Mouse (Mus musculus): ENCODE data around the gene Fgfr2. TPM values are rescaled to one million over a fixed set of nuclear protein-coding genes. Genes with fewer than 3 reads are reported as not detected.

Fgfr2 gene
- polyA plus RNA-seq, 1 experiment = 0.17 TPM

DNA sequence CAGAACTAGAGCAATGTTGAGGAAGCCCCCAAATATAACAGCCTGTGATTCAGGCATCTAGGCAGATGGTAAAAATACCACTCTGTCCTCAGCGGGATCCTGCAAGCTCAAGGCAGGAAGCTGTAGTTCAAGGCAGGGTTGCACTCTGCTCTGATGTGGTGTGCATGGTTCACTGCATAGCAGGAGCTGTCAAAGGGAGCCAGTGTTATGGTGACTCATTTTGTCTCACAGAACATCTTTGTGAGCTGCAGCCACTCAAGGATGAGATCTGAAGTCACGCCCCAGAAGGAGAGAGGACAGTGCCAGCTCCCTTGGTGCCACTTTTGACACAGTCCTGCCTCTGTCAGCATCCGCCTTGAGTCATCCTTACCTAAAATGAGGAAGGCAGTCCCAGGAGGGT is 1185.5 kb downstream of the Fgfr2 start:
- H3K4me3 ChIP-seq = no peak overlapping the region
- H3K27me3 ChIP-seq (ENCODE audit: control insufficient read depth, insufficient read depth, insufficient read length) = no peaks in the 10 kb centered on the region
- H3ac ChIP-seq (ENCODE audit: control insufficient read depth, insufficient read length) = no peak overlapping the region
- TF ChIP-seq REST (IDR thresholded peaks at IDR 0.05; ENCODE audit: insufficient read depth, insufficient read length) = no peak
- no peak for TF ChIP-seq MYOG (IDR thresholded peaks at IDR 0.05; ENCODE audit: control insufficient read depth in 1 of 3, insufficient read depth in 1 of 3, insufficient read length in 2 of 3, low read depth in 2 of 3)
- TF ChIP-seq CEBPB (IDR thresholded peaks at IDR 0.05; ENCODE audit: insufficient read depth, poor library complexity, severe bottlenecking) = no peak
- TF ChIP-seq MAX (IDR thresholded peaks at IDR 0.05; ENCODE audit: low read depth) = no peak
- TF ChIP-seq USF1 (IDR thresholded peaks at IDR 0.05; ENCODE audit: low read depth) = no peak
- TF ChIP-seq TCF3 (IDR thresholded peaks at IDR 0.05; ENCODE audit: insufficient read length, low read depth) = no peak
- TF ChIP-seq MYOD1 (IDR thresholded peaks at IDR 0.05; ENCODE audit: control insufficient read depth in 1 of 3, insufficient read length in 2 of 3, low read depth in 2 of 3) = no peak
- TF ChIP-seq POLR2AphosphoS2 (IDR thresholded peaks at IDR 0.05; ENCODE audit: insufficient read length, low read depth) = no peak
- no peak for TF ChIP-seq POLR2A (IDR thresholded peaks at IDR 0.05; ENCODE audit: insufficient read length, low read depth)
- no peak for TF ChIP-seq SRF (IDR thresholded peaks at IDR 0.05; ENCODE audit: control insufficient read depth, insufficient read length, low read depth)
- TF ChIP-seq E2F4 (IDR thresholded peaks at IDR 0.05; ENCODE audit: insufficient read depth) = no peak
- TF ChIP-seq TCF12 (IDR thresholded peaks at IDR 0.05; ENCODE audit: insufficient read depth, poor library complexity, severe bottlenecking) = no peak
- H3K4me2 ChIP-seq (ENCODE audit: low read depth) = no peak overlapping the region
- H3K36me3 ChIP-seq (ENCODE audit: control insufficient read depth, insufficient read depth) = no peaks in the 10 kb centered on the region
- no peaks in the 10 kb centered on the region for H3K79me2 ChIP-seq (ENCODE audit: control insufficient read depth, insufficient read depth)

DNA sequence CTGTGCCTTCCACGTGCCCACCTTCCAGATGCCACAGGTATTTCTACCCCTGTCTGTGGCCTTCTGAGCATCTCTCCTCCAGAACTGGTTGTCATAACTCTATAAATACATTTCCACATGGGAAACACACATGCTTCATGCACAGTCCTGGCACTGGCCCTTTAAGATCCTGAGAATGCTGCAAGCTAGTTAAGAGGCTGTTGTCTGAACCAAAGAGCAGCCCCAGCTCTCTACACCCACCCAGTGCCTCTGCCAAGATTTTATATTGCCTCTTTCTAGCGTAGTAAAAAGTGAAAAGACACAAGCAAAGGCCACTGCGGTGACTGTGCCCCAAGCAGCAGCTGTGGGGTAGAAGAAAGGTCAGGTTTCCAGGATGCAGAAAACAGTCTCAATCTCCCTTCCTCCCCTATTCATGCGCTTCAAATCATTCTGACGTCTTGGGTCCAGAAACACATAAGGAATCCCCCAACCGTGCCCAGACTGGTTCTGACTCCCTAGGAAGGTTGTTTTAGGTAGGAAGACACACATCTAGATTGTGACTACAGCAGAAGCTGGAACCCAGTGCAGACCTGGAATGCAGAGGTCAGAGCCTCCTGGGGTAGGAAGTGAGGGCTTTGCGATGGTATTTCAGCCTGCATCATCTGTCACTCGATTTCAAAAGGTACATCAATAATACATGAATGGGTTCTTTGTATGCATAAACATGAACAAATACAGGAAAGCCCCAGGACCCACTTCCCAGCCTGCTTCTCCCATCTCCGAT is 1195.7 kb downstream of the Fgfr2 start:
- no peak overlapping the region for H3K4me3 ChIP-seq
- no peak overlapping the region for H3K4me2 ChIP-seq (ENCODE audit: low read depth)
- no peak for TF ChIP-seq TCF3 (IDR thresholded peaks at IDR 0.05; ENCODE audit: insufficient read length, low read depth)
- no peak for TF ChIP-seq USF1 (IDR thresholded peaks at IDR 0.05; ENCODE audit: low read depth)
- no peak for TF ChIP-seq REST (IDR thresholded peaks at IDR 0.05; ENCODE audit: insufficient read depth, insufficient read length)
- no peak for TF ChIP-seq CEBPB (IDR thresholded peaks at IDR 0.05; ENCODE audit: insufficient read depth, poor library complexity, severe bottlenecking)
- no peak for TF ChIP-seq MYOD1 (IDR thresholded peaks at IDR 0.05; ENCODE audit: control insufficient read depth in 1 of 3, insufficient read length in 2 of 3, low read depth in 2 of 3)
- no peak for TF ChIP-seq MAX (IDR thresholded peaks at IDR 0.05; ENCODE audit: low read depth)
- TF ChIP-seq MYOG (IDR thresholded peaks at IDR 0.05; ENCODE audit: control insufficient read depth in 1 of 3, insufficient read depth in 1 of 3, insufficient read length in 2 of 3, low read depth in 2 of 3) = no peak
- no peak for TF ChIP-seq TCF12 (IDR thresholded peaks at IDR 0.05; ENCODE audit: insufficient read depth, poor library complexity, severe bottlenecking)
- no peaks in the 10 kb centered on the region for H3K27me3 ChIP-seq (ENCODE audit: control insufficient read depth, insufficient read depth, insufficient read length)
- no peaks in the 10 kb centered on the region for H3K36me3 ChIP-seq (ENCODE audit: control insufficient read depth, insufficient read depth)
- H3ac ChIP-seq (ENCODE audit: control insufficient read depth, insufficient read length) = no peak overlapping the region
- H3K79me2 ChIP-seq (ENCODE audit: control insufficient read depth, insufficient read depth) = no peaks in the 10 kb centered on the region

DNA sequence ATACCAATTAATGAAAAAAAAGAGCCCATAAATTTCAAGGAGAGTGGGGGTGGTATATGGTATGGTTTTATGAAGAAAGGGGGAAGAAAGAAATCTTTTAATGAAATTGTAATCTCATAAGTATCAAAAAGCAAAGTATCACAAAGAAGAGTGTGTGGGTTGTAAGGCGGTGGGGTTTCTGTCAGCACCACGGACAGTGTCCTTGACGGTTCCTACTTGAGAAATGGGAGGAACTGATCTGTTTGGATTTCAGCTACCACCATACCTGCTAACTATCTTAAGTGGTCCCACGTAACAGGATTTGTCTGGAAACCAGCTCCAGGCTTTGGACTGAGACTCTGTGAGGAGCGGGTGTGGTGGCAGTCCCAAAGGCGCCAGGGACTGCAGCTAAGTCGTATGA is 1205.8 kb downstream of the Fgfr2 start:
- peak; percentile 68 for TF ChIP-seq REST (IDR thresholded peaks at IDR 0.05; ENCODE audit: insufficient read depth, insufficient read length)
- TF ChIP-seq MYOG (IDR thresholded peaks at IDR 0.05; ENCODE audit: control insufficient read depth in 1 of 3, insufficient read depth in 1 of 3, insufficient read length in 2 of 3, low read depth in 2 of 3) = no peak
- Histone ChIP-seq H3K27me3 (ENCODE audit: control insufficient read depth, insufficient read depth, insufficient read length) (no peaks in the 10 kb centered on the region), H3K36me3 (ENCODE audit: control insufficient read depth, insufficient read depth) (no peaks in the 10 kb centered on the region), H3ac (ENCODE audit: control insufficient read depth, insufficient read length) (no peak overlapping the region), H3K4me2 (ENCODE audit: low read depth) (no peak overlapping the region), H3K4me3 (no peak overlapping the region), H3K79me2 (ENCODE audit: control insufficient read depth, insufficient read depth) (no peaks in the 10 kb centered on the region)

DNA sequence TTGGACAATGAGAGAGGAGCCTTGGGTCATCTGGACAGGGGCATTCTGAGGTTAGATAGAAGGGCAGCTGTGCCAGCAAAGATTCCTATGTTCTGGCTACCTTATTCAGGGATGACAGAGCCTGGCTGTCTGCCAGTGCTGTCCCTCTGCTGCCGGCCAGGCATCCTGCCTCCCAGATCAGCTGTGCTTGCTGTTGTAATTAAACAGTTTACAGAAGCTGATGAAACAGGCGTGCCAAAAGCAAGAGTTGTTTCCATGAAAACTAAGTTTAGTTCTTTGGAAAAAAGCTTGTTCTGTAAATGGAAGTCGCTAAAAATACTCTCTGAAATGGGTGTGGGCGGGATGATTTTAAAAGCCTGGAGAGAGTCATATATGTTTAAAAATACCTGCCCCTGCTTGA is 1213.5 kb downstream of the Fgfr2 start:
- Histone ChIP-seq H3K36me3 (ENCODE audit: control insufficient read depth, insufficient read depth) (no peaks in the 10 kb centered on the region), H3K27me3 (ENCODE audit: control insufficient read depth, insufficient read depth, insufficient read length) (peaks cover under 1% of the 10 kb centered on the region), H3K4me2 (ENCODE audit: low read depth) (no peak overlapping the region), H3K4me3 (no peak overlapping the region), H3K79me2 (ENCODE audit: control insufficient read depth, insufficient read depth) (no peaks in the 10 kb centered on the region), H3ac (ENCODE audit: control insufficient read depth, insufficient read length) (no peak overlapping the region)
- TF ChIP-seq MYOG (IDR thresholded peaks at IDR 0.05; ENCODE audit: control insufficient read depth in 1 of 3, insufficient read depth in 1 of 3, insufficient read length in 2 of 3, low read depth in 2 of 3) = no peak

DNA sequence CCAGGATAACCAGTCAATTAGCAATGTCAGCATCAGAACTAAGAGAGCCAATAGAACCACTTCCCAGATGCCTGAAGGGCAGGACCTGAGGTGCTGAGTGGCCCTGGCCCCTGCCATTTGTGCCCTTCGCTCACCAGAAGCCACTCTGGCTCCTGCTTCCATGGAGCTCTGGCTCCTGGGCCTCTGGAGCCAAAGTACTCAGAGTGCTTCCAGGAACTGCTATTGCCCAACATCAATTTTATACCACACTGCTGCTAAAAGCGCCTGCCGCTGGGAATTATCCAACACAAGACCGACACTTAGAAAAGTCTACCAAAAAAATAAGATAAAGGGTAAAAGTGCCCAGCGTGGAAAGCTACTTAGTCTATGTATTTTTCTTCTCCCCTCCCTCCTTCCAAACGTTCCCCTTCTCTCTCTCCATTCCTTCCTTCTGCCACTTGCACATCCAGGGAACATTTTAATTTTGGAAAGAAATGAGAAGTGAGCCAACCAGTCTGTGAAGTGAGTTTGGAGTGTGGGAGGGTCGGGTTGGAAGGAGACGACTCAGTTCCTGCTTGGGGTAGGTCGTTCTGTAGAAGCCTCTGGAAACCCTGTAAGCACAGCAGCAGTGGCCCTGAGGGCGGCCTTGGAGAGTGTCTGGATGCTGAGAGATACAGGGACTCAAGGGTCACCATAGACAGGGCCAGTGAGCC is 1216.5 kb downstream of the Fgfr2 start:
- TF ChIP-seq MYOG (IDR thresholded peaks at IDR 0.05; ENCODE audit: control insufficient read depth in 1 of 3, insufficient read depth in 1 of 3, insufficient read length in 2 of 3, low read depth in 2 of 3) (no peak), POLR2A (IDR thresholded peaks at IDR 0.05; ENCODE audit: insufficient read length, low read depth) (no peak), E2F4 (IDR thresholded peaks at IDR 0.05; ENCODE audit: insufficient read depth) (no peak), MAX (IDR thresholded peaks at IDR 0.05; ENCODE audit: low read depth) (no peak), TCF3 (IDR thresholded peaks at IDR 0.05; ENCODE audit: insufficient read length, low read depth) (no peak), CEBPB (IDR thresholded peaks at IDR 0.05; ENCODE audit: insufficient read depth, poor library complexity, severe bottlenecking) (no peak), TCF12 (IDR thresholded peaks at IDR 0.05; ENCODE audit: insufficient read depth, poor library complexity, severe bottlenecking) (no peak), MYOD1 (IDR thresholded peaks at IDR 0.05; ENCODE audit: control insufficient read depth in 1 of 3, insufficient read length in 2 of 3, low read depth in 2 of 3) (no peak), SRF (IDR thresholded peaks at IDR 0.05; ENCODE audit: control insufficient read depth, insufficient read length, low read depth) (no peak), USF1 (IDR thresholded peaks at IDR 0.05; ENCODE audit: low read depth) (no peak), REST (IDR thresholded peaks at IDR 0.05; ENCODE audit: insufficient read depth, insufficient read length) (no peak), POLR2AphosphoS2 (IDR thresholded peaks at IDR 0.05; ENCODE audit: insufficient read length, low read depth) (no peak)
- no peaks in the 10 kb centered on the region for H3K36me3 ChIP-seq (ENCODE audit: control insufficient read depth, insufficient read depth)

More for the DNA sequence above, 1216.5 kb downstream of the Fgfr2 start:
- Histone ChIP-seq H3K4me2 (ENCODE audit: low read depth) (no peak overlapping the region), H3ac (ENCODE audit: control insufficient read depth, insufficient read length) (no peak overlapping the region), H3K27me3 (ENCODE audit: control insufficient read depth, insufficient read depth, insufficient read length) (peaks cover 5% of the 10 kb centered on the region), H3K4me3 (no peak overlapping the region), H3K79me2 (ENCODE audit: control insufficient read depth, insufficient read depth) (no peaks in the 10 kb centered on the region)
